Mouse (Mus musculus): ENCODE measurements around the gene Faah. TPM values are rescaled to one million over a fixed set of nuclear protein-coding genes. Genes with fewer than 3 reads are reported as not detected.

Gene Faah
- total and polyA plus RNA-seq, 3 experiments = 0.46 to 1.7 (median 1.4) TPM

DNA sequence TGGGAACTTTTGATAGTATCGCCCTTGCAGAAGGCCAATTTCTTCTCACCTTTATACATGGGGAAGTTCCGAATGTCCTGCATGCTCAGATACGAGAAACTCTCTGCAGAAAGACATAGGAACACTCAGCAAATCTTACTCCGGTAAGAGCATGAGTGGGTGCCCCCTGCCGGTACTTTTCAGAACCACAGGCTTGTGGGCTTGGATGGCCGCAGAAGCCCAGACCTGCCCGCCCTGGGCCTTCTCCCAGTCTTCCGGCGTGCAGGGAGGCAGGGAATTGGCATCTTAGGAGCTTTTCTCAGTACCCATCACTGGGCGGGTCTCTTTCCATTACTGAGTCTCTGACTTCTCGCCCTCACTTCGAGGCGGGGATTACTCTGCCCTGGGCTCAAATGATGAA lies 33.6 kb downstream of the Faah start:
- Histone ChIP-seq H3K27me3 (ENCODE audit: insufficient read depth, low read length) (peaks cover 14% of the 10 kb centered on the region), H3K9me3 (replicated peaks) (no peaks in the 10 kb centered on the region), H3K4me3 (ENCODE audit: low read depth, low read length) (no peak overlapping the region), H3K4me1 (ENCODE audit: insufficient read depth, low read depth, low read length) (peaks cover 10% of the 10 kb centered on the region; the same call in 1 of the 2 replicates), H3K36me3 (replicated peaks) (no peaks in the 10 kb centered on the region)
- peak; percentile 44 for DNase-seq (ENCODE audit: low spot score)
- no peak; the same call in 1 of the 2 replicates for ATAC-seq (ENCODE audit: extremely low read depth, insufficient number of reproducible peaks, low FRiP score, poor library complexity, severe bottlenecking)
- TF ChIP-seq CTCF (IDR thresholded peaks at IDR 0.05; ENCODE audit: low read depth, low read length) (peak; percentile 25; the same call in 1 of the 2 replicates), TAL1 (conservative IDR thresholded peaks at IDR 0.05; ENCODE audit: low read depth, low read length) (no peak), POLR2AphosphoS5 (IDR thresholded peaks at IDR 0.05; ENCODE audit: insufficient replicate concordance, low read depth, low read length) (no peak), GATA2 (IDR thresholded peaks at IDR 0.05; ENCODE audit: borderline replicate concordance, low read depth, low read length) (no peak)

DNA sequence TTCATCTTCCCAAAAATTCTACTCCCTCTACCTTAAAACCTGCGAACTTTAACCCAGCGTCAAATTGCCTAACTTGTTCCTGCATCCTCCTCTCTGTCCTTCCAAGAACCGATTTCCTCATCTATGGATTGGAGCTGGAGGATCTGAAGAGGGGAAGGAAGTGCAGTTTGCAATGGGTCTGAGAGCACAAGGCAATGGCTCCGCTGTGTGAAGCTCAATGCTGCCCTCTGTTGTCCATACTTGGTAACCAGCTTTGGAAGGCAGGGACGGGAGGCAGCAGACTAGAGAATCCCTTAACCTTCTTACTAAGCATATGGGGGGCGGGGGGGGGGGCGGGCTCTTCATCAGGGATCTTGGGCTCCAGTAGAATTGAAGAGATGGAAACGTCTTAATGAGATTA lies 37.0 kb downstream of the Faah start:
- Histone ChIP-seq H3K9me3 (replicated peaks) (no peaks in the 10 kb centered on the region), H3K4me1 (ENCODE audit: insufficient read depth, low read depth, low read length) (peaks cover 10% of the 10 kb centered on the region; the same call in 1 of the 2 replicates), H3K4me3 (ENCODE audit: low read depth, low read length) (no peak overlapping the region), H3K36me3 (replicated peaks) (no peaks in the 10 kb centered on the region), H3K27me3 (ENCODE audit: insufficient read depth, low read length) (peaks cover 35% of the 10 kb centered on the region)
- DNase-seq (ENCODE audit: low spot score) (peak; percentile 39), ATAC-seq (ENCODE audit: extremely low read depth, insufficient number of reproducible peaks, low FRiP score, poor library complexity, severe bottlenecking) (peak; percentile 26; the same call in 1 of the 2 replicates)
- TF ChIP-seq POLR2AphosphoS5 (IDR thresholded peaks at IDR 0.05; ENCODE audit: insufficient replicate concordance, low read depth, low read length) (no peak), GATA2 (IDR thresholded peaks at IDR 0.05; ENCODE audit: borderline replicate concordance, low read depth, low read length) (no peak), GATA1 (IDR thresholded peaks at IDR 0.05; ENCODE audit: borderline replicate concordance, low read length) (no peak), TAL1 (conservative IDR thresholded peaks at IDR 0.05; ENCODE audit: low read depth, low read length) (no peak), CTCF (IDR thresholded peaks at IDR 0.05; ENCODE audit: low read depth, low read length) (peak; percentile 71)

DNA sequence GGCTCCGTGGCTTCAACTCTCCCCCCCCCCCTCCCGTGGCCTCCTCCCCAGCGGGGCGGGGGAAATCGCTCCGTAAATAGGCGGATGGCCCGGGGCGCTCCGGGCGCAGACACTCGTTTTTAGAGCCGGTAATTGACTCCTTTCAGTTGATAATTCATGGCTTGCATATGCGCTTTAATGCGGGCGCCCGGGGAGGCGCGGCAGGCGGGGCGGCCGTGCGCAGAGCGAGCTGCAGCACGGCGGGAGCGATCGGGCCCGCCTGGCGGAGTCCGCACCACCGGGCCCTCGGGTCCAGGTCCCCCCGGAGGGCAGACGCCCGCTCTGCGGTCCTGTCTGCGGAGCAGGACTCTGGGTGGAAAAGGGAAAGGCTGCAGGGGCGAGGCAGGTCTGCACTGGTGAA lies 38.3 kb downstream of the Faah start:
- H3K4me3 ChIP-seq (ENCODE audit: low read depth, low read length) = no peak overlapping the region
- H3K4me1 ChIP-seq (ENCODE audit: insufficient read depth, low read depth, low read length) = peaks cover 4% of the 10 kb centered on the region; the same call in 1 of the 2 replicates
- TF ChIP-seq TAL1 (conservative IDR thresholded peaks at IDR 0.05; ENCODE audit: low read depth, low read length) (no peak), POLR2AphosphoS5 (IDR thresholded peaks at IDR 0.05; ENCODE audit: insufficient replicate concordance, low read depth, low read length) (no peak), GATA1 (IDR thresholded peaks at IDR 0.05; ENCODE audit: borderline replicate concordance, low read length) (no peak), GATA2 (IDR thresholded peaks at IDR 0.05; ENCODE audit: borderline replicate concordance, low read depth, low read length) (no peak), CTCF (IDR thresholded peaks at IDR 0.05; ENCODE audit: low read depth, low read length) (no peak)
- H3K27me3 ChIP-seq (ENCODE audit: insufficient read depth, low read length) = peaks cover 42% of the 10 kb centered on the region
- no peaks in the 10 kb centered on the region for H3K36me3 ChIP-seq (replicated peaks)
- H3K9me3 ChIP-seq (replicated peaks) = no peaks in the 10 kb centered on the region
- no peak for DNase-seq (ENCODE audit: low spot score)
- ATAC-seq (ENCODE audit: extremely low read depth, insufficient number of reproducible peaks, low FRiP score, poor library complexity, severe bottlenecking) = no peak

- no peaks in the 10 kb centered on the region for H3K36me3 ChIP-seq (replicated peaks)
- DNase-seq (ENCODE audit: low spot score) = no peak
- H3K27me3 ChIP-seq (ENCODE audit: insufficient read depth, low read length) = peaks cover 42% of the 10 kb centered on the region
- no peak overlapping the region for H3K4me3 ChIP-seq (ENCODE audit: low read depth, low read length)
- no peak for TF ChIP-seq GATA1 (IDR thresholded peaks at IDR 0.05; ENCODE audit: borderline replicate concordance, low read length)
- TF ChIP-seq CTCF (IDR thresholded peaks at IDR 0.05; ENCODE audit: low read depth, low read length) = no peak
- no peaks in the 10 kb centered on the region for H3K4me1 ChIP-seq (ENCODE audit: insufficient read depth, low read depth, low read length)
- no peak for ATAC-seq (ENCODE audit: extremely low read depth, insufficient number of reproducible peaks, low FRiP score, poor library complexity, severe bottlenecking)
- no peaks in the 10 kb centered on the region for H3K9me3 ChIP-seq (replicated peaks)
Observed at GRCm38 (mm10) chr4:115978911-115979310, 38.8 kb downstream of the Faah start.

GRCm38 (mm10) chr4:115972543-115972942 lies 45.2 kb downstream of the Faah start:
- peaks cover 35% of the 10 kb centered on the region for H3K27me3 ChIP-seq (ENCODE audit: insufficient read depth, low read length)
- ATAC-seq (ENCODE audit: extremely low read depth, insufficient number of reproducible peaks, low FRiP score, poor library complexity, severe bottlenecking) (no peak), DNase-seq (ENCODE audit: low spot score) (no peak)

GRCm38 (mm10) chr4:115964446-115964845 lies 53.3 kb downstream of the Faah start:
- Histone ChIP-seq H3K36me3 (replicated peaks) (no peaks in the 10 kb centered on the region), H3K9me3 (replicated peaks) (no peaks in the 10 kb centered on the region), H3K27me3 (ENCODE audit: insufficient read depth, low read length) (peaks cover 44% of the 10 kb centered on the region), H3K4me3 (ENCODE audit: low read depth, low read length) (no peak overlapping the region), H3K4me1 (ENCODE audit: insufficient read depth, low read depth, low read length) (no peaks in the 10 kb centered on the region)
- no peak for DNase-seq (ENCODE audit: low spot score)
- ATAC-seq (ENCODE audit: extremely low read depth, insufficient number of reproducible peaks, low FRiP score, poor library complexity, severe bottlenecking) = no peak
- TF ChIP-seq CTCF (IDR thresholded peaks at IDR 0.05; ENCODE audit: low read depth, low read length) = no peak

More at GRCm38 (mm10) chr4:115972543-115972942, 45.2 kb downstream of the Faah start:
- Histone ChIP-seq H3K36me3 (replicated peaks) (no peaks in the 10 kb centered on the region), H3K4me1 (ENCODE audit: insufficient read depth, low read depth, low read length) (no peaks in the 10 kb centered on the region), H3K4me3 (ENCODE audit: low read depth, low read length) (no peak overlapping the region), H3K9me3 (replicated peaks) (no peaks in the 10 kb centered on the region)
- TF ChIP-seq TAL1 (conservative IDR thresholded peaks at IDR 0.05; ENCODE audit: low read depth, low read length) (no peak), GATA2 (IDR thresholded peaks at IDR 0.05; ENCODE audit: borderline replicate concordance, low read depth, low read length) (no peak), POLR2AphosphoS5 (IDR thresholded peaks at IDR 0.05; ENCODE audit: insufficient replicate concordance, low read depth, low read length) (no peak), GATA1 (IDR thresholded peaks at IDR 0.05; ENCODE audit: borderline replicate concordance, low read length) (no peak), CTCF (IDR thresholded peaks at IDR 0.05; ENCODE audit: low read depth, low read length) (no peak)

- TF ChIP-seq POLR2AphosphoS5 (IDR thresholded peaks at IDR 0.05; ENCODE audit: insufficient replicate concordance, low read depth, low read length) (no peak), CTCF (IDR thresholded peaks at IDR 0.05; ENCODE audit: low read depth, low read length) (no peak), GATA1 (IDR thresholded peaks at IDR 0.05; ENCODE audit: borderline replicate concordance, low read length) (no peak), GATA2 (IDR thresholded peaks at IDR 0.05; ENCODE audit: borderline replicate concordance, low read depth, low read length) (no peak), TAL1 (conservative IDR thresholded peaks at IDR 0.05; ENCODE audit: low read depth, low read length) (no peak)
- ATAC-seq (ENCODE audit: extremely low read depth, insufficient number of reproducible peaks, low FRiP score, poor library complexity, severe bottlenecking) (no peak), DNase-seq (ENCODE audit: low spot score) (no peak)
- Histone ChIP-seq H3K4me3 (ENCODE audit: low read depth, low read length) (no peak overlapping the region), H3K4me1 (ENCODE audit: insufficient read depth, low read depth, low read length) (no peaks in the 10 kb centered on the region), H3K27me3 (ENCODE audit: insufficient read depth, low read length) (peaks cover 43% of the 10 kb centered on the region), H3K36me3 (replicated peaks) (no peaks in the 10 kb centered on the region), H3K9me3 (replicated peaks) (no peaks in the 10 kb centered on the region)
Observed at GRCm38 (mm10) chr4:115963751-115964150, 54.0 kb downstream of the Faah start.

Data from G1E (cell line).